Mouse (Mus musculus): Measurements from ENCODE around the gene Bahcc1. TPM values are rescaled to one million over a fixed set of nuclear protein-coding genes. Genes with fewer than 3 reads are reported as not detected.

The Bahcc1 gene
- polyA plus RNA-seq, 1 experiment from 2014 or later, result 9.7 TPM

DNA sequence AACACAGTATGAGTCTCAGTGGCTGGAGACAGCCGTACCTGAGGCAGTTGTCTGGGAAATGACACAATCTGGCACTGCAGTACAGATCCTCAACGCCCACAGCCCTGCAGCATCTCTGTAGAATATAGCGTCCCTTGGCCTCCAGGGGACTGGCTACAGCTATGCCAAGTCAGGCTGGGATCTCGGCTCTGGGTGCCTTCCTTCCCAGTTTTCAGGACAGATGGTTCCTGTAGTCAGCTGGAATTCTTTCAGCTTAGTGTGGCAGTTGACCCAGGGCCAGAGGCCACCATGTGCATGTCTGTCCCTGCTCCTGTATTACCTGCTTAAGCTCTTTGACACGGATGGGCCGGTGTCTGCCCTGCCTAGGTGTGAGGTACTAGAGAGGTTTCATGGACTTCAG, 16.2 kb downstream of the Bahcc1 start:
- Histone ChIP-seq H3K4me2 (ENCODE audit: low read length) (no peak overlapping the region), H3K4me1 (ENCODE audit: control insufficient read depth, insufficient read depth, low read length) (peaks cover 20% of the 10 kb centered on the region), H3K27me3 (ENCODE audit: control insufficient read depth, insufficient read depth, low read depth, low read length) (no peaks in the 10 kb centered on the region), H3K36me3 (ENCODE audit: control insufficient read depth, insufficient read depth, low read length) (no peaks in the 10 kb centered on the region), H3K27ac (ENCODE audit: low read length) (no peak overlapping the region), H3K9ac (ENCODE audit: low read depth, low read length) (no peak overlapping the region), H3K9me3 (replicated peaks; ENCODE audit: control insufficient read depth, low read length, poor library complexity, severe bottlenecking) (no peaks in the 10 kb centered on the region), H3K4me3 (ENCODE audit: low read depth, low read length) (no peak overlapping the region)
- no peak for ATAC-seq
- 84% methylated on average over 6 of the region's 6 CpGs for WGBS

DNA sequence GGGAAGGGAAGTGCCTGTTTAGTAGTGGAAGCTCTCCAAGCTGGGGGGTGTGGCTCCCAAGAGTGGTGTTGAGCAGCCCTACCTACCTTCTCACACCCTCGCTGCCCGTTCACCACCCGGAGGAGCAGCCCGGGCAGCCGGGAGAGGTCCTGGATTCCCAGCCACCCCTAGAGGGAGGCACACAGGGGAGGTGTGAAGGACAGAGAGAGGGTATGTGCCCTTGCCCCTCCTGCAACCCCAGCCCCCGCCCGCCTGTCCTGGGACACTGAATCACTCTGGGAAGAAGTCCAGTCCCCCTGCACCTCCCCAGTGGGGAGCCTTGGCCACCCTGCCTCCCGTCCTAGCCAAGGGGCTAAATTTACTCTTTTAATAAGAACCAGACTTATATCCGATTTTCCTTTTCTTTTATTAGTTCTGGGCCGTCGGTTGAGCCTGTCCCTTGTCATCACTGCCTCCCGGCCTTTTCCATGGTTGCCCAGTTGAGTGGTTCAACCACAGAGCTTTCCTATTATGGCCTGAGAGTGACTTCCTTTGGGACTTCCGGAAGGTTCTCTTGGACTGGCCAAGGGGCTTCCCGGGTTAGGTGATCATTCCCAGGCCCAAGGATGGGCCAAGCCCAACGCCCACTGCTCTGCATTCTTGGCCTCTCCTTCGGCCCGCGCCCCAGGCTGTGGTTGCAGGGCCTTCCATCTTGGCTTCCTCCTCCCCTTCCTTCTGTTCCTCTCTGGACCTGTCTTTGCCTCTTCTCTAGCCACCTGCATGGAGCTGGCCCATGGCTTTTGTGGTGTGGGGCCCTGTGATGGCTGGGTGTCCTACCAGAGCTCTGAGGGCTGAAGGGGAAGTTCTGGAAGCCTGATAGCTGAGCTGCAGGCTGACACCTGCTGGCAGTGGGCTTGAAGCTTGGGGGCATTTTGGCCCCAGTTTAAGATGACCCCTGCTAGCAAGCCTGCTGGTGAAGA, 18.5 kb downstream of the Bahcc1 start:
- Histone ChIP-seq H3K4me2 (ENCODE audit: low read length) (no peak overlapping the region), H3K36me3 (ENCODE audit: control insufficient read depth, insufficient read depth, low read length) (no peaks in the 10 kb centered on the region), H3K27me3 (ENCODE audit: control insufficient read depth, insufficient read depth, low read depth, low read length) (no peaks in the 10 kb centered on the region), H3K9me3 (replicated peaks; ENCODE audit: control insufficient read depth, low read length, poor library complexity, severe bottlenecking) (no peaks in the 10 kb centered on the region), H3K27ac (ENCODE audit: low read length) (no peak overlapping the region), H3K9ac (ENCODE audit: low read depth, low read length) (no peak overlapping the region), H3K4me3 (ENCODE audit: low read depth, low read length) (no peak overlapping the region), H3K4me1 (ENCODE audit: control insufficient read depth, insufficient read depth, low read length) (peaks cover 37% of the 10 kb centered on the region)
- WGBS, result 79% methylated on average over 18 of the region's 18 CpGs
- ATAC-seq, result no peak

DNA sequence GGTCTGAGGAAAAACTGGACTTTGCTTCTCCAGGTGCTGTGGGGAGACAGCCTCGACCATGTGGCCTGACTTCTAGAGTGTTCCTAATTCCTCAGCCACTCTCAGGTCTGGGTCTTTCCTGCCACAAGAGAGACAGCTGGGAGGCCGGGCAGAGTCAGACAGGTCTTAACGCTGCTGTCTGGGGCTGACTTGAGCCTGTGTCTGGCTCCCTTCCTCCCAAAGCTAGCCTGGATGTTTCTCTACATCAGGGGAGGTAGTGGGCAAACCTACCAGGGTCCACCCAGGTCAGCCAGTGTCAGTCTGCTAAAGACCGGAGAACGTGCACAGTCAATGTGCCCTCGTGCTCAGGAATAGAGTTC, 19.2 kb downstream of the Bahcc1 start:
- H3K27ac ChIP-seq (ENCODE audit: low read length), result no peak overlapping the region
- peaks cover 44% of the 10 kb centered on the region for H3K4me1 ChIP-seq (ENCODE audit: control insufficient read depth, insufficient read depth, low read length)
- no peaks in the 10 kb centered on the region for H3K27me3 ChIP-seq (ENCODE audit: control insufficient read depth, insufficient read depth, low read depth, low read length)
- no peak overlapping the region for H3K9ac ChIP-seq (ENCODE audit: low read depth, low read length)
- no peaks in the 10 kb centered on the region for H3K9me3 ChIP-seq (replicated peaks; ENCODE audit: control insufficient read depth, low read length, poor library complexity, severe bottlenecking)
- H3K4me3 ChIP-seq (ENCODE audit: low read depth, low read length), result no peak overlapping the region
- no peak overlapping the region for H3K4me2 ChIP-seq (ENCODE audit: low read length)
- H3K36me3 ChIP-seq (ENCODE audit: control insufficient read depth, insufficient read depth, low read length), result no peaks in the 10 kb centered on the region
- no peak for ATAC-seq
- 49% methylated on average over 6 of the region's 6 CpGs for WGBS

GRCm38 (mm10) chr11:120252398-120252797, 19.7 kb downstream of the Bahcc1 start:
- Histone ChIP-seq H3K4me3 (ENCODE audit: low read depth, low read length) (no peak overlapping the region), H3K27me3 (ENCODE audit: control insufficient read depth, insufficient read depth, low read depth, low read length) (no peaks in the 10 kb centered on the region), H3K9ac (ENCODE audit: low read depth, low read length) (no peak overlapping the region), H3K9me3 (replicated peaks; ENCODE audit: control insufficient read depth, low read length, poor library complexity, severe bottlenecking) (no peaks in the 10 kb centered on the region), H3K4me2 (ENCODE audit: low read length) (no peak overlapping the region), H3K4me1 (ENCODE audit: control insufficient read depth, insufficient read depth, low read length) (peaks cover 49% of the 10 kb centered on the region), H3K27ac (ENCODE audit: low read length) (no peak overlapping the region), H3K36me3 (ENCODE audit: control insufficient read depth, insufficient read depth, low read length) (no peaks in the 10 kb centered on the region)
- WGBS, result 23% methylated on average over 5 of the region's 5 CpGs
- ATAC-seq, result no peak

DNA sequence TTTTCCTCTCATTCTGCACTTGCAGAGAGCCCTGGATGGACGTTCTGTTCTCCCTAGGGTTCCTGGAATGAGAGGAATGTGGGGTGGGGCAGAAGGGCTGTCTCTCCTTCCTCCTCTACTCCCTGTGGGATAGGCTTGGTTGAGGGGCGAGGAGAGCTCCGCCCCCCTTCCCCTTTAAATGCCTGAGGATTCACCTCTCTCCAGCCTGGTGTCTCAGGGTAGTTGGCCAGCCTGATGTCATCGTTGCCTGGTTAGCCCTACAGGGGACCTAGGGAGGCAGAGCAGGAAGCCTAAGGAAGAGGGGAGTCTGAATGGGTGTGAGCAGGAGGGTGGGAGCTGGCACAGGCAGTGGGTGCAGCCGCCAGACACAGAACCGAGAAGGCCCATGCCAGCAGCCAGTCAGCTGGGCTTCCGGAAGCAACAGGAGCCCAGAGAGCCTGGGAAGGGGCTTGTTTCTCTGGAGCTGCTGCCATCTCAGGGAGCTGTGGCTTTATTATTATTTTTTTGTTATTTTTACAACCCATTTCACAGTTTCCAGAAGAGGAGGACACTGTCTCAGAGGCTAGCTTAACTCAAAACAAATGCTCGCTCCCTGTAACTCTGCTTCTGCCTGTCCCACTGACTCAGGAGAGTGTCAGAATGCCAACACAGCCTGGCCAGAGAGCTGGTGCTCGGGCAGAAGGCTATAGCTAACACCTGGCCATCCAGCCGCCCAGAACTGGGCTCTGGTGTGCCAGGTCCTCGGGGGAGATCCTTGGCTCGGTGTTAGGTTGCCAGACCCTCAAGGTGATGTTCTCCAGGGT, 20.3 kb downstream of the Bahcc1 start:
- ATAC-seq, result no peak
- Histone ChIP-seq H3K4me2 (ENCODE audit: low read length) (no peak overlapping the region), H3K27me3 (ENCODE audit: control insufficient read depth, insufficient read depth, low read depth, low read length) (no peaks in the 10 kb centered on the region), H3K4me1 (ENCODE audit: control insufficient read depth, insufficient read depth, low read length) (peaks cover 51% of the 10 kb centered on the region), H3K36me3 (ENCODE audit: control insufficient read depth, insufficient read depth, low read length) (no peaks in the 10 kb centered on the region), H3K9ac (ENCODE audit: low read depth, low read length) (no peak overlapping the region), H3K27ac (ENCODE audit: low read length) (no peak overlapping the region), H3K9me3 (replicated peaks; ENCODE audit: control insufficient read depth, low read length, poor library complexity, severe bottlenecking) (no peaks in the 10 kb centered on the region), H3K4me3 (ENCODE audit: low read depth, low read length) (no peak overlapping the region)
- WGBS, result 52% methylated on average over 12 of the region's 12 CpGs

GRCm38 (mm10) chr11:120253646-120254315, 21.0 kb downstream of the Bahcc1 start:
- no peak overlapping the region for H3K4me3 ChIP-seq (ENCODE audit: low read depth, low read length)
- no peaks in the 10 kb centered on the region for H3K27me3 ChIP-seq (ENCODE audit: control insufficient read depth, insufficient read depth, low read depth, low read length)
- peaks cover 51% of the 10 kb centered on the region for H3K4me1 ChIP-seq (ENCODE audit: control insufficient read depth, insufficient read depth, low read length)
- no peak overlapping the region for H3K9ac ChIP-seq (ENCODE audit: low read depth, low read length)
- no peaks in the 10 kb centered on the region for H3K9me3 ChIP-seq (replicated peaks; ENCODE audit: control insufficient read depth, low read length, poor library complexity, severe bottlenecking)
- no peak for ATAC-seq
- 83% methylated on average over 13 of the region's 13 CpGs for WGBS
- no peak overlapping the region for H3K27ac ChIP-seq (ENCODE audit: low read length)
- H3K4me2 ChIP-seq (ENCODE audit: low read length), result no peak overlapping the region
- no peaks in the 10 kb centered on the region for H3K36me3 ChIP-seq (ENCODE audit: control insufficient read depth, insufficient read depth, low read length)

DNA sequence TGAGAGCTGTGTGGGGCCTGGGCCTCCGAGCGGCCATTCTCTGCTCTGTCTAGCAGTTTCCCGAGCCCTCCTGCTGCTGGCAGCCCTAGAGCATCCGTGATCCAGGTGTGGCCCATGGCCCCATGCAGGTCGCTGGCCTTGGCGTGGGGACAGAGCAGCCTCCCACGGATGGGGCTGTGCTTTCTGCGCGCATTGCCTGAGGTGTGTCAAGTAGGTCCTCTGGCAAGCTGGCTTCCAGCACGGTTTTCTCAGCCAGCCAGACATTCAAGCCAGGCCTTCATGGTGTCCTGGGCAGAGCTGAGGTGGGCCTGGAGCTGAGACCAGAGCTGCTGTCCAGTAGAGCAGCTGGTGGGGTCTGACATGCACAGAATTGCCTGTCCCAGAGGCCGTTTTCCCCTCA, 21.7 kb downstream of the Bahcc1 start:
- no peak overlapping the region for H3K4me3 ChIP-seq (ENCODE audit: low read depth, low read length)

GRCm38 (mm10) chr11:120255038-120255437, 22.3 kb downstream of the Bahcc1 start:
- peak; percentile 21; the same call in 1 of the 2 replicates for ATAC-seq
- 48% methylated on average over 6 of the region's 6 CpGs for WGBS

More for the DNA sequence above, 21.7 kb downstream of the Bahcc1 start:
- H3K9me3 ChIP-seq (replicated peaks; ENCODE audit: control insufficient read depth, low read length, poor library complexity, severe bottlenecking), result no peaks in the 10 kb centered on the region
- no peak overlapping the region for H3K4me2 ChIP-seq (ENCODE audit: low read length)
- H3K4me1 ChIP-seq (ENCODE audit: control insufficient read depth, insufficient read depth, low read length), result peaks cover 57% of the 10 kb centered on the region
- no peaks in the 10 kb centered on the region for H3K27me3 ChIP-seq (ENCODE audit: control insufficient read depth, insufficient read depth, low read depth, low read length)
- H3K9ac ChIP-seq (ENCODE audit: low read depth, low read length), result peak overlapping the region; percentile 23; the same call in 1 of the 2 replicates
- H3K27ac ChIP-seq (ENCODE audit: low read length), result no peak overlapping the region
- 64% methylated on average over 11 of the region's 11 CpGs for WGBS
- ATAC-seq, result no peak
- no peaks in the 10 kb centered on the region for H3K36me3 ChIP-seq (ENCODE audit: control insufficient read depth, insufficient read depth, low read length)

More at GRCm38 (mm10) chr11:120255038-120255437, 22.3 kb downstream of the Bahcc1 start:
- Histone ChIP-seq H3K27ac (ENCODE audit: low read length) (no peak overlapping the region), H3K27me3 (ENCODE audit: control insufficient read depth, insufficient read depth, low read depth, low read length) (no peaks in the 10 kb centered on the region), H3K9ac (ENCODE audit: low read depth, low read length) (no peak overlapping the region), H3K36me3 (ENCODE audit: control insufficient read depth, insufficient read depth, low read length) (no peaks in the 10 kb centered on the region), H3K4me3 (ENCODE audit: low read depth, low read length) (no peak overlapping the region), H3K9me3 (replicated peaks; ENCODE audit: control insufficient read depth, low read length, poor library complexity, severe bottlenecking) (no peaks in the 10 kb centered on the region), H3K4me2 (ENCODE audit: low read length) (no peak overlapping the region), H3K4me1 (ENCODE audit: control insufficient read depth, insufficient read depth, low read length) (peaks cover 62% of the 10 kb centered on the region)

All from midbrain, embryonic 16.5 days (tissue).